Mouse (Mus musculus): Measurements from ENCODE around the gene Rnf207.

The Rnf207 gene

DNA sequence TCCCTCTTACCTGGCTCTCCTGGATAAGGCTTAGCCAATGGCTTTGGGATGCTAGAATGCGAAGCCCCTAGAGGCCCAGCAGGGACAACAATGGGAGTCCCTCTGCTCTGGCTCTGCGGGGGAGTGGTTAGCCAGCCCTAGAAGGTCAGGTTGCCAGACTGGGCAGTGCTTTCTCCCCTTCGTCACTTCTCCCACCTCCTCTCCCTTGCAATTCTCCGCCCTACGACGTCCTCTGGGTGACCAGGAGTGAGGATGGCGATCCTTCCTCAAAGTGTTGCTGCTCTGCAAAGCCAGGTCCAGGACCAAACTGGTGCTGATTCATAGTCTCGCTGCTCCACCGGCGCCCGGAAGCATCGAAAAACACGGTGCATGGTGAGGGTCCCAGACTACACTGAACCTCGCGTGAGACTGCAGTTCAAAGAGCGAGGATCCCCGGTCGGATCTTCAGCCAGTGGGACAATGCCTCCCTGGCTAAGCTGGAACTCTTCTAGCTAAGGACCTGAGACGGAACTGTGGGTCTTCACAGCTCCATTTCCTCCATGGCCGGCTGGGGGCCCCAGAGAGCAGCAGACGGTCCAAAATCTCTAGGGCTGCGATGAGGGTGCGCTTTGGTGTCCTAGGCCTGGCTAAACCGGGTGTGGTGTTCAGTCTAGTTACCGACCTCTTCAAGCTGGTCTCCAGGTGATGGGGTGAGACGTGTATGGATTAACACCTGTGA lies at the start of gene Rnf207:
Gene Rnf207, minus strand, starts transcription at position 477 of the 718 bp plus-strand sequence.
- DNase-seq (ENCODE audit: low spot score) = no peak

- DNase-seq (ENCODE audit: low spot score) = no peak
Observed at GRCm38 (mm10) chr4:152365228-152365627, 46.4 kb upstream of the Rnf207 start.

DNA sequence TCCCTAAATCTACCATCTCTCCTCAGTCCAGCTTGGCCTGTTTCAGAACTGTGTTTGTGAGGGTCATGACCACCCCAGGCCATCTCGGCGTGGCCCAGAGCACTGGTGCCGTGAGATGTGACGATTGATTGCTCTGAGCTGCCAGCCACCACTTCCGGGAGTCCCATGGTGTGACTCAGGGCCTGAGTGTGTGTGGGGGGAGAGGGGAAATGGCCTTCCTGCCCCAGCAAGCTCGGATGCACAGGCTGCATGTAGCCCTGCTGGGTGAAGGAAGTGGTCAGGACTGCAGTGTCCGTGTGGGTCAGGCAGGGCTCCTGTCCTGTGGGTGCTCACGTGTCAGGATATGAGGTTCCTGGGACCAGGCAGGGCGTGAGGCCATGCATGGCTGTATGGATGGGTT lies 43.4 kb upstream of the Rnf207 start:
- no peak for DNase-seq (ENCODE audit: low spot score)

- DNase-seq (ENCODE audit: low spot score) = no peak
Observed at GRCm38 (mm10) chr4:152360855-152361254, 42.1 kb upstream of the Rnf207 start.

DNA sequence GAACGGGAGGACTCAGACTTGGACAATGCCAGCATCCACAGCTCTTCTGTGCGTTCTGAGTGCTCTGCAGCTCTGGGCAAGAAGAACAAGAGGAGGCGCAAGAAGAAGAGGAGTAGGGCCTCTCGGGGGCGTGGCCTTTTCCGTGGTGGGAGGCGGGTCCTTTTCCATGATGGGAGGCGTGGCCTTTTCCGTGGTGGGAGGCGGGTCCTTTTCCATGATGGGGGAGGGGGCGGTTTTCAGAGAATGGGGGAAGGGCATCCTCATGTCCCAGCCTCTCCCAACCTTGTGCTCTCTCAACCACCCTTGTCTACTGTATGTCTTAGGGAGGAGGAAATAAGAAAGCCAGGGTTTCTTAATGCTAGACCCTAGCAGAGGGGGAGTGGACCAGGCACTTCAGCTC lies 40.9 kb upstream of the Rnf207 start:
- DNase-seq (ENCODE audit: low spot score) = no peak

DNA sequence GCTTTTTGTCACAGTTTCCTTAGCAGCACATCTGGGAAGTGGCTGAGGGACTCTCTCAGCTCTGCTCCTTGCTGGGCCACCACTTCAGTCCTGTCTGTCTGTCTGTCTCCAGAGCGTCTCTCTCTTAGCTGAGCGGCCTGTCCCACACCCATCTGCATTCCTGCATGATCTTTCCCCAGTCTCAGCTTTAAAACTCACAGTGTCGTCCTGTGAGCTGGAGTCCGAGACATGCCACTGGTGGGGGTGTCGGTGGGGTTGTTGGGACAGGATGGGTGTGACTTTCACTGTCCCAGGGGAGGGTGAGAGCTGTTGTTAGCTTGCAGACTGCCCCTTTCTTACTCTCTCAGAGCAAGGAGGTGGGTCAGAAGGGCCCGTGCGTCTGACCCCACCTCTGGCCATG lies 36.9 kb upstream of the Rnf207 start:
- DNase-seq (ENCODE audit: low spot score) = no peak

- no peak for DNase-seq (ENCODE audit: low spot score)
Observed at GRCm38 (mm10) chr4:152353886-152354637, 35.3 kb upstream of the Rnf207 start.

DNA sequence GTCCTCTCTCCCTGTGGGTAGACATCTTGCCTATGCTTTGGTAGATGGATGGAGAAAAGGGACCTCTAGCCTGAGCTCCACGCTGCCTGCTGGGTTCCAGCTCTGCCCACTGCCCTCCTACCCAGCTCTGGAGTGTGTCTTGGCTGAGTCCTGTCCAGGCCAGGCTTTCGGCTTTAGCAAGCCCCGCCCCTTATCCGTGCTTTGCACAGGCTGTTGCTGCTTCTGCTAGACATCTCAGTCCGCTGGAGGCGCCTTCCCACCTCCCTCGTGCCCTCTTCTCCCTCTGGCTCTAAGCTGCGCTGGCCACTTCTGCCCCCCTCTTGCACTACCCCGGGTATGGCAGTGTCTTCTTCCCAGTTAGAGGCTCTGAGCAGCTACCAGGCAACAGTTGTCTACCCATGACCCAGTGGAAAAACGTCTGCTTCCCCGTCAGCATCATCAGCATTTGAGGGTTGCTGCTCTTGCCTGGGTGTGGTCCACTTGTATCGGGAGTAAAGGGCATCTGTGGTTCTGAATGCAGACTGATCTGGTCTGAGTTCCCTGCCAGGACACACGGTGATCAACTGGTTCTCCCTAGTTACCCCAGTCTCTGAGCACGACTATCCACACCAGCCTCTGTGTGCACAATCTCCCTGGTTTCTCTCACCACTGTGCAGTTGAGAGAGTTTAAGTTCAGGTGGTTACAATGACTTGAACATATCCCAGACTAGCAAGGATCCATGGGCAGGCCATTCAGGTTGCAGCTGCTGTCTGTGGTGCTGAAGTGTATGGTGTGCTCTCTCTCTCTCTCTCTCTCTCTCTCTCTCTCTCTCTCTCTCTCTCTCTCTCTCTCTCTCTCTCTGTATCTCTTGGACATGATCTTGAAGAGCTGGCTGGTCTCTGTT lies 32.9 kb upstream of the Rnf207 start:
- no peak for DNase-seq (ENCODE audit: low spot score)

DNA sequence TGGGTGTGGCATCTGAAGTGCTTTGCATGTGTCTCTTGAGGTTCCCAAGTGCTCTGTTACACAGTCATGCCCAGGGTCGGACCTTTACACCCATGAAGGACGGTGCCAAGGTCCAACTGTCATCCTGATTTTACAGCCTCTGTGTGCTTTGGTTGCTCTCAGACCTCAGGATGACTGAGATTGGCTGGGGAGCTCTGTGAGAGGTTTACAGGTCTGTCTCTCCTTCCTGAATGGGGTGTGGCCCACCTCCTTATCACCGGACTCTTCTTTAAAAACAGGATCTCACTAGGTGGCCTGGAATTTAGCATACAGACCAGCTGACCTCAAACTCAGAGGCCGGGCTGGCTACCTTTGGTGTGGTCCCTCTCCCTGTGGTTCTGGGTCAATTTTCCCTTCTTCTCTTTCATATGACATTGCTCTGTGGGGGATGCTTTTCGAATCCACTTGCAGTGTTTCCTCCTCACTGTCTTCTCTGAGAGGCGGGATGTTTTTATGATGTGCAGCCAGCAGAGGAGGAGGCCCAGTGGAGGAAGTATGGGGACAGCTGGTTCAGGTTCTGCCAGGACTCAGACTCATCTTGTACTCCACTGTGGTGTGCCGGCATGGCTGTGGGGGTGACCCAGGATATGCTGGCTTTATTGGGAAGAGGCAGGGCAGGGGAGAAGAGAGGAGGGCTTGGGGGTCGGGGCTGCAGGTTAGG lies 32.1 kb upstream of the Rnf207 start:
- no peak for DNase-seq (ENCODE audit: low spot score)

DNA sequence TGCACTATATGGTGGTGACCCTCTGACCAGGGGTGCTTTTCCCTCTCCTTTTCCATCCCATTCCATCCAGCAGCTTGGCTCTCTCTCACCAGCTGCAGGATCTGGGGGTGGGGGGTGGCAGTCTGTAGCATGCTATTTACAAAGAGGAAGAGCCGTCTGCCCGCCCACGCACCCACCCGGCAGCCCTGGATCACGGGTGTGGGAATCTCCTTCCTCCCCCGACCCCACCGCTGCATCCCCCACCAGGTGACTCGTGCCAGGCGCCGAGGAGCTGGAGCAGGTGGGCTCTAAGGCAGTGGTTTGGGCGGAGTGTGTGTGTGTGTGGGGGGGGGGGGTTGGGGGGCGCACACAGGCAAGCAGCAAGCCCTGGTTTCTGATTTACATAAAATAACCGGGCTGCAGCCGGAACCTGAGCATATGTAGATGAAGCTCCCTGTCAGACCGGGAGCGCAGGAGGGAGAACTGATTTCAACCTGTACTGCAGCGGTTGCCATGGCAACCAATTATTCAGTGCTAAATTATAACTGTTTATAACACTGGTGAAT lies 31.1 kb upstream of the Rnf207 start:
- DNase-seq (ENCODE audit: low spot score) = no peak

DNA sequence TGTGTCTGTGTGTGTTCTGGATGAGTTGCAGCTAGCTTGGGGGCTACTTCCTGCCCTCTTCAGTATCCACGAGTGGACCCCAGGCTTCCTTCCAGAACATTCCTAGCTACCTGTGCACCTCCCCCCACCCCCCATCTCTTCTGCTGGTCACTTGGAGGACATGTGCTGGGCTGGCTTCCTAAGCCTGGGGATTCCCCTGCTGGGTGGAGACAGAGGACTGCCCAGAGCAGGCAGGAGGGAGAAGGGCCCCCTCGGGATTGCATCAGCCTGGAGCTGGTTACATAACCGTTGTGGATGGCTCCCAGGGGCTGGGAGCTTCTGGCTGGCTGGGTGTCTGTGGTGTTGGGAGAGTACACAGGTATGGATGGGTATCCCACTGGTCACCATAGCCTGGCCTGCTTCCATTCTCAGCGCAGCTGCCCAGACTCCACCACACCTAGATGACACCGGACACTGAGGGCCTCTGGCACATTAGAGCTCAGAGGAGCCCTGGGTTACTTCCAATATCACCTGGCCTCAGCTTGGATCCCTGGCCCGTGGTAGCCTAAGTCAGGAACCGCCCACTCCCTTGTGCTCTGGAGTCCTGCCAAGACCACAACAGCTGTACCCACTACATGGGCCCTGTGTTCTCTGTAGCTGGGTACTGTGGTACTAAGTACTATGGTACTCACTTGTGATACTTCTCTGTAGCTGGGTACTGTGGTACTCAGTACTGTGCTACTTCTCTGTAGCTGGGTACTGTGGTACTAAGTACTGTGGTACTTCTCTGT lies 26.5 kb upstream of the Rnf207 start:
- DNase-seq (ENCODE audit: low spot score) = peak; percentile 8

DNA sequence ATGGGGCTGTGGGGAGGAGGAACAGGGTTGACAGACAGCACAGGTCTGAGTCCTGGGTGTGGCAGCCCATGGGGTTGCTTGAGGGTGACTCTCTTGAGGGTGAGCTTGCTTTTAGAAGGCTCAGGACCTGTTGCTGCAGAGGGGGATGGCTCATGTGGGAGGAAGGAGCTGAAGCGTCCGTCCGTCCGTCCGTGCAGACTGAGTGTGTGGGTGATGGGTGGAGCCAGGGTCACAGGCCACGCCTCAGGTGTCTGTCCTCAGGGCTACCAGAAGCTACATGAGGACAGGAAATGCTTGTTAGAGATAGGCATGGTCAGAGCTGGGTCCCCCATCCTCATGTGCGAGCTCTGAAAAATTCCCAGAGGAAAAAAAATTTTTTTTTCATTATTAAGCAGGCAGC lies 25.9 kb upstream of the Rnf207 start:
- no peak for DNase-seq (ENCODE audit: low spot score)

DNA sequence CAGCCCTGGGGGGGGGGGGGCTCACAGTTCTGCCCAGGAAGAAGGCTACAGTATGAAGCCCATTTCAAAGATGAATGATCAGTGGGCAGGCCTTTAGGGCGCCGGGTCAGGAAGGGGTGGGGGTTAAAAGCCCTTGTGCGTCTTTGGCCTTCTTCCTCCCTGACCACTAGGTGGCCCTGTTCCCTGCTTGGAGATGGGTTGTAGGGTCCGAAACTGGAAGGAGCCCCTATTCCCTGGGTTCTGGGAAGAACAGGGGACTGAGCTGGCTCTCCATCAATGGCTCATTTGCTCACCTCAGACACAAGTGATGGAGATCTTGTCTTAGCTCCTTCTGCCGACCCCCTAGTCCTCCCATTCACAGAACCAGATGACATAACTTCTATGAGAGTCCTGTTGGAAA lies 24.5 kb upstream of the Rnf207 start:
- no peak for DNase-seq (ENCODE audit: low spot score)

GRCm38 (mm10) chr4:152340584-152341284 lies 21.9 kb upstream of the Rnf207 start:
- no peak for DNase-seq (ENCODE audit: low spot score)

DNA sequence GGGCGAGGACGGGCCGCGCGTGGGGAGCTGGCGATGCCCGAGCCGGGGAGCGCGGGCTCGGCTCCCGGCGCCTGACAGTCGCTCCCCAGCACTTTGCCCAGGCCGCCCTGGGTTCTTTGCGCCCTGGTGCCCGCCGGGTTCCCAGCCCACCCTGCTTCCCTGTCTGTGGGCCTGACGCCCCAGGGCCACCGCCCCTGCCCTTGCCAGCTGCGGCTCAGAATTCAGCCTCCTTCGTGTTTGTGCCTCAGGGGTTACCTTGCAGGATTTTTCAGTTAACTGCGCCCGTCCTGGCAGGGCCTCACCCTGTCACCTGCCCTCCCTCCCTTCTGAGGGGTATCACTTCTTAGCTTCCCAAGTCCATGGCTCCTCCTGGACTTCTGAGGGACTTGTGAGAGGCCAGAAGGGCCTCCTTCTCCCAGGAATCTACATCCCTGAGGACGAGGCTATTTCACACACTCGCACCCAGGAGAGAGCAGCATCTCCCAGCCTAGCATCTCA lies 20.5 kb upstream of the Rnf207 start:
- no peak for DNase-seq (ENCODE audit: low spot score)

DNA sequence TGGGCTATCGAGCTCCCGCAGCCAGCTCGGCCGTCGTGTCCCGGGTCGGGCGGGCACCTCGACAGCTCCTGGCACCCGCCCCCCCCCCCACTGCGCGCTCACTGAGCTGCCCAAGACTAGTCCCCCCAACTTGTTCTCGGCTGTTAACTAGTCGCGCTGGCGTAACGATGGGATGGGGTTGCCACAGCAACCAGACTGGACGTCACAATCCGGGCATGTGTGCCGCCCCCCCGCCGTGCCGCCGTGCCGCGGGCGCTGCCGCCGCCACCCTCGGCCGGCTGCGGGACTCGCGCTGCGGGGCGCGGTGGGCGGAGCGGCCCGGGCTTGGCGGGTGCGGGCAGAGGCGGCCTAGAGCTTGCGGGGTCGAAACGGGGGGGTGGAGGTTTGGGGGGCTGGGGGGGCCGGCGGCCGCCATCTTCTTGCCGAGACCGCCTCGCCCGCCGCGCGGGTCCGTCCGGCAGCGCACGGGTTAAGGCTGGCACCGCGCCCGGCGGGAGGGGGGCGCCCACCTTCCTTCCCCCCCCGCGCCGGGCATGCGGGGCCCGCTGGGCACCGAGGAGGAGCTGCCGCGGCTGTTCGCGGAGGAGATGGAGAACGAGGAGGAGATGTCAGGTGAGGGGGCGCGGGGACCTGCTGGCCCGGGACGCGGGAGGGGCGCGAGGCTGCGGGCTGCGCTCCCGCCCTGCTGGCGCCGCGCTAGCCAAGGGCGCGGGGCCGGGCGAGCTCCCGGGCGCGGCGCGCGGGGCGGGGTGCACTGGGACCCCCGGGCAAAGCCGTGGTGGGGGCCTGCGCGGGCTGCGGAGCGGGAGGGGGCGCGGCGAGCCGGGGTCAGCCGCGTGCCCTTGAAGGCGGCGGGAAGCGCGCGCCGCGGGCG lies 19.9 kb upstream of the Rnf207 start, which contains the start of gene Chd5:
Gene Chd5, plus strand, starts transcription at position 233 of the 874 bp plus-strand sequence.
- DNase-seq (ENCODE audit: low spot score) = no peak

DNA sequence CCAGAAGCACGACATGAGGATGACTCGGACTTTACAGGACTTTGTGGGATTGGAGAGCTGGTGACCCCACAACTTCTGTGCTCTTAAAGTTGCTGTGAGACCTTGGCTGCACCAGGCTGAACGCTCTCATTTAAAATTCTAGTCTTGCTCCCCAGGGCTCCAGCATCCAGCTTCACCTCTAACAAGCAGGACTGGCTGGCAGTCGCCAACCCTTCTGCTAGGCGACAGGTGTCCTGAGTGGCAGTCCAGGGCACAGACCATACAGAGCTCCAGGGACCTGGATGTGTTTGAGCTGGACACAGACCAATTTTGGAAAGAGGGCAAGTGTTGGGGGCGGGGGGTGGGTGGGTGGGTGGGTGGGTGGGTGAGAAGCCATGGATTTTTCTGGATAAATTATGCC lies 19.0 kb upstream of the Rnf207 start:
- DNase-seq (ENCODE audit: low spot score) = no peak

DNA sequence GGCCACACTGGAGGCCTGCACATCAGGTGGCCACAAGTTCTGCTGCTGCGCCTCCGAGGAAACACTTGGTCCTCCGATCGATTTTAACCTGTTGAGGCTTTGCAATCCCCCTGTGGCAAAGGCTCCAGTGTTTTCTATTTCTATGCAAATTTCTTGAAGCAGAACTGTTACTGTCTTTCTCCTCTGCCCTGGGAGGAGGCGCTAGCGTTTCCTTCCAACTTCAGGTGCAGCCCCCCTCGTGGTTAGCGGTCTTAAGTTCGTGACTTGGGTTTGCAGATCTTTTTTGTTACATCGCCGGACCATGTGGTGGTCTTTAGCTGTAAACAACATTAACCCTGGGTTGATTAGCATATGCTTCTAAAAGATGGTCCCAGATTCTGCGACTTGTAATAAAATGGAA lies 14.8 kb upstream of the Rnf207 start:
- no peak for DNase-seq (ENCODE audit: low spot score)

GRCm38 (mm10) chr4:152332952-152333351 lies 14.2 kb upstream of the Rnf207 start:
- no peak for DNase-seq (ENCODE audit: low spot score)

Measured in ovary, postnatal 10 days (tissue).